Mouse (Mus musculus) megakaryocyte, embryonic 14.5 days (primary cell): ENCODE data around the gene Sox5.

Source experiments
- FLI1 ChIP-seq: IDR thresholded peaks from 2 replicates; pipeline ENCODE4 v1.6.1; 2012; ENCODE audit warnings: low read length, inconsistent platforms, mixed read lengths
- GATA1 ChIP-seq: IDR thresholded peaks from 3 replicates; pipeline ENCODE4 v1.6.1; 2012; ENCODE audit warnings: mixed read lengths, low read length, inconsistent platforms, borderline replicate concordance

- no peak for TF ChIP-seq FLI1
- no peak for TF ChIP-seq GATA1
Measured at GRCm38 (mm10) chr6:144070461-144070860, 711.3 kb downstream of the Sox5 start.
